Mouse (Mus musculus) liver, embryonic 14.5 days (tissue): Measurements from ENCODE around the gene Ephb4. TPM values are rescaled to one million over a fixed set of nuclear protein-coding genes. Genes with fewer than 3 reads are reported as not detected.

ENCODE experiments used
- ATAC-seq: fragments of 200-750 bp; cut with Nextera tagmentation; 2 replicates; pipeline ENCODE4 v1.8.0; 2017; ENCODE audit warnings: moderate number of reproducible peaks, mild to moderate bottlenecking, moderate library complexity; ENCODE audit not compliant: insufficient read depth
- DNase-seq, 3 experiments: peaks; one replicate each; pipeline ENCODE4 v3.0.0-alpha.2; 2012 to 2013; ENCODE audit warnings: low read depth in 3 of 3, low spot score in 3 of 3
- H3K27ac ChIP-seq: fragments of 300-500 bp; sonication (generic); 2 replicates; pipeline ENCODE4 v1.5.1; 2014; ENCODE audit warnings: moderate library complexity, mild to moderate bottlenecking, control low read depth, inconsistent platforms
- H3K27me3 ChIP-seq: fragments of 300-500 bp; sonication (generic); 2 replicates; pipeline ENCODE4 v1.6.1; 2014; ENCODE audit warnings: mild to moderate bottlenecking, low read length, moderate library complexity; ENCODE audit not compliant: control insufficient read depth, insufficient read depth
- H3K36me3 ChIP-seq: fragments of 300-500 bp; sonication (generic); replicated peaks from 2 replicates; pipeline ENCODE4 v1.6.1; 2014; ENCODE audit warnings: low read depth; ENCODE audit not compliant: control insufficient read depth, insufficient read depth
- H3K4me1 ChIP-seq, 2 experiments: fragments of 200-500 bp in 1 of 2; fragments of 300-500 bp in 1 of 2; sonication (generic) in 1 of 2; replicated peaks; 2 replicates each; pipeline ENCODE4 v1.6.1; 2012 to 2014; ENCODE audit warnings: antibody characterized with exemption in 1 of 2, inconsistent platforms in 1 of 2, low read length in 1 of 2; ENCODE audit not compliant: control insufficient read depth in 2 of 2, insufficient read depth in 2 of 2
- H3K4me2 ChIP-seq: fragments of 300-500 bp; sonication (generic); 2 replicates; pipeline ENCODE4 v1.6.1; 2014; ENCODE audit warnings: low read depth, mild to moderate bottlenecking, control low read depth, moderate library complexity
- H3K4me3 ChIP-seq, 2 experiments: fragments of 200-500 bp in 1 of 2; fragments of 300-500 bp in 1 of 2; sonication (generic) in 1 of 2; 2 replicates each; pipeline ENCODE4 v1.5.1; 2012 to 2014; ENCODE audit warnings: low read depth in 2 of 2, low read length in 2 of 2, mild to moderate bottlenecking in 2 of 2, control low read depth in 1 of 2, inconsistent platforms in 1 of 2, moderate library complexity in 1 of 2; ENCODE audit not compliant: insufficient read depth in 1 of 2
- H3K9ac ChIP-seq: fragments of 300-500 bp; sonication (generic); replicated peaks from 2 replicates; pipeline ENCODE4 v1.6.1; 2014; ENCODE audit warnings: mild to moderate bottlenecking, control low read depth, moderate library complexity
- H3K9me3 ChIP-seq: fragments of 300-500 bp; sonication (generic); 2 replicates; pipeline ENCODE4 v1.6.1; 2016; ENCODE audit warnings: low read length, mixed read lengths; ENCODE audit not compliant: control insufficient read depth
- CTCF ChIP-seq: IDR thresholded peaks from 2 replicates; pipeline ENCODE4 v1.5.1; 2016; ENCODE audit warnings: antibody characterized with exemption, low read depth, control low read depth
- EP300 ChIP-seq: IDR thresholded peaks from 2 replicates; pipeline ENCODE4 v1.6.1; 2016; ENCODE audit warnings: antibody characterized with exemption, low read depth
- WGBS: fragments of 180-500 bp; shearing (Covaris S2); extraction: QIAGEN DNeasy Blood & Tissue Kit; methylation state at CpG from one replicate; pipeline ENCODE4 v1.1.7; 2014; ENCODE audit not compliant: insufficient replicate concordance; 5-methylcytosine and 5-hydroxymethylcytosine counted together
- polyA plus RNA-seq, 2 experiments: library from polyadenylated mRNA; depleted of rRNA in 1 of 2; stranded (reverse) in 1 of 2; unstranded in 1 of 2; fragments of >200 nt; fragmentation: Nextera tagmentation in 1 of 2; extraction: Ambion mirVana in 1 of 2; gene quantifications; 2 replicates each; pipeline versions ENCODE4 v1.2.1 to v1.2.3; 2012 to 2014

Gene Ephb4
- polyA plus RNA-seq, 2 experiments = 5.7 to 7.8 TPM

DNA sequence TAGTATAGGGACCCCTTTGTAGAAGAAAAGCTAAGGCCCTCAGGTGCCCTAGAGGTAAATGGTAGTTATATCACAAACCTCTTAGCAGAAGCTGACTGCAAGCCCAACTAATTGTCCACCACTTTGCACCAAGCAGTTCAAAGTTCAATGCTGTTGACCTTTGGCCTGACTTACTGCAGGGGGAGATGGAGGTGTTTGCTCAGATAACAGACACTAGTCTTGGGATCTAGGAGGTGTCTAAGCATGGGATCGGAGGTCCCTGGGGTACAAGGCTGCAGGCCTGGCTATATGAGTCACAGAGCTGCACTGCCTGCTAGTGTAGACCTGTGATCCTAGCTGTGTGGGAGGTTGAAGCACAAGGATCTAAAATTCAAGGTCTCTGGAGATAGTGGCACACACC lies 31.3 kb upstream of the Ephb4 start:
- DNase-seq = no peak
- Histone ChIP-seq H3K36me3 (no peaks in the 10 kb centered on the region), H3K4me2 (no peak overlapping the region), H3K4me1 (peaks cover 6 to 11% of the 10 kb centered on the region in 2 experiments), H3K9me3 (no peaks in the 10 kb centered on the region), H3K4me3 (no peak overlapping the region), H3K9ac (no peak overlapping the region), H3K27me3 (no peaks in the 10 kb centered on the region), H3K27ac (no peak overlapping the region)
- ATAC-seq = no peak
- TF ChIP-seq EP300 (no peak), CTCF (no peak)
- WGBS = 59% methylated on average over 1 of the region's 1 CpGs

DNA sequence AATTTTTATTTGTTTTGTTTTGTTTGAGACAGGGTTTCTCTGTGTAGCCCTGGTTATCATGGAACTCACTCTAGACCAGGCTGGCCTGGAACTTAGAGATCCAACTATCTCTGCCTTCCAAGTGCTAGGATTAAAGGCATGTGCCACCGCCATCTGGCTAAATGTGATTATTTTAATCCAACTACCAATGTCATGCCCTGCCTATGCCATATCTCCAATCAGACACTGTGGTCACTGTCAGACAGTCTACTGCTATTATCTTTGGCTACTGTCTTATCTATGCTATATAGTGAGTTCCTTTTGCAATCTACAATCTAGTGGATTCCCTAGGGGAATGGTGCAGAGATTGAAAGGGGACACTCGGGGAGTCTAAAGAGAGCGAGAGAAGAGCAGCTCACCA lies 28.9 kb upstream of the Ephb4 start:
- Histone ChIP-seq H3K9ac (no peak overlapping the region), H3K4me1 (peaks cover 4% of the 10 kb centered on the region in 2 experiments; a peak in 3 of 4 replicates), H3K9me3 (no peaks in the 10 kb centered on the region), H3K36me3 (no peaks in the 10 kb centered on the region), H3K27me3 (no peaks in the 10 kb centered on the region), H3K4me2 (no peak overlapping the region), H3K4me3 (no peak overlapping the region), H3K27ac (no peak overlapping the region)
- ATAC-seq = peak; percentile 62; the same call in 1 of the 2 replicates
- no peak for TF ChIP-seq CTCF
- TF ChIP-seq EP300 = peak; percentile 42
- DNase-seq = no peak
- WGBS = 57% methylated on average over 3 of the region's 3 CpGs

DNA sequence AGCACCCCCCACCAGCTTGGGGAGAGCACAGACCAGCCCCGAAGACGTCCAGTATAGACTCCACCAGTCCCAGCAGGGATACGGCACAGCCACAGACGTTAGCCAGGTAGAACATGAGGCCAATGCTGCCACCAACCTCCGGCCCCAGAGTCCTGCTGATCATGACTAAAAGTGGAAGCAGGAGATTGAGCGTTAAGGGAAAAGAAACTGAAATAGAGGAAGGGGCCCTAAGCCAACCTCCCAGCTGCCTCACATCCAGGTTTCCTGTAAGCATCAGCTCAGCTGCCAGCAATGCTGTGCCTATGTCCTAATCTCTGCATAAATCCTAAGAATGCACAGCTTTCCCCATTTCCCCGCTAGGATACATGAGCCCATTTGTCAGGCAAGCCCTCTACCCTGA lies 19.0 kb upstream of the Ephb4 start:
- Histone ChIP-seq H3K4me1 (peaks cover 0 to 4% of the 10 kb centered on the region in 2 experiments; a peak in 1 of 4 replicates), H3K27me3 (no peaks in the 10 kb centered on the region), H3K9ac (no peak overlapping the region), H3K9me3 (no peaks in the 10 kb centered on the region), H3K4me3 (no peak overlapping the region), H3K36me3 (no peaks in the 10 kb centered on the region), H3K4me2 (no peak overlapping the region), H3K27ac (no peak overlapping the region)
- no peak for DNase-seq
- WGBS = 56% methylated on average over 7 of the region's 7 CpGs
- no peak for TF ChIP-seq CTCF
- no peak for TF ChIP-seq EP300
- no peak for ATAC-seq

DNA sequence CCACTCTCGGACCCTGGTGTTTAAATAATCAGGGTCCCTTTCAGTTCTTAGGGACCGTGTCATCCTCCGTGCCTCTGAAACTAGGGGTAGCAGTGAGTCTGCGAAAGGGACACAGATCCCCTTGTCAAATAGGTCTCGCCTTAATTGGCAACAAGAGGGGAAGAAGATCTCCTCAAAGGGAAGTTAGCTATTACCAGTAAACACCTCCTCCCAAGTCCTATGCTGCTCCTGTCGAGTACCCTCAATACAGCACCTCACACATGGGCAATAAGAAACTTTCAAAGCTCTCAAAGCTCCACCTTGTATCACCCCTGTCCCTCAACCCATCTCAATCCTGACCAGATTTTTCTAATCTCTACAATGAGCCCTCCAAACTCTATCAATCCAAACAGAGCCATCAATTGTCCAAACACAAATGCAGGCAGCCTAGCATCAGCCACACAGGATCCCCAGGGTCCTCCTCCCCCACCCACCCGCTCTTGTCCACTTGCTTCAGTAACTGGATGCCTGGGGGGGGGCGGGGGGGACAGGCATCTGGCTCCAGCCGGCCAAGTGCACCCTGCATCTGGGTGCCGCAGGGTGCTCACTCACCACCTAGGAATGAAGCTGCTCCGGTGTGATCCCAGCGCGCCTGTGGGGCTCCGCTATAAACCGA lies 16.9 kb upstream of the Ephb4 start:
- ATAC-seq (no peak; the same call in 1 of the 2 replicates), DNase-seq (no peak)
- Histone ChIP-seq H3K4me3 (peak overlapping the region; percentile 61 to 77), H3K9ac (peak overlapping the region; percentile 9; the same call in 1 of the 2 replicates), H3K4me1 (peaks cover 0 to 14% of the 10 kb centered on the region in 2 experiments; a peak in 1 of 4 replicates), H3K27me3 (no peaks in the 10 kb centered on the region), H3K9me3 (no peaks in the 10 kb centered on the region), H3K36me3 (no peaks in the 10 kb centered on the region), H3K4me2 (peak overlapping the region; percentile 86), H3K27ac (no peak overlapping the region)
- 7% methylated on average over 15 of the region's 15 CpGs for WGBS
- no peak for TF ChIP-seq CTCF
- TF ChIP-seq EP300 = no peak

DNA sequence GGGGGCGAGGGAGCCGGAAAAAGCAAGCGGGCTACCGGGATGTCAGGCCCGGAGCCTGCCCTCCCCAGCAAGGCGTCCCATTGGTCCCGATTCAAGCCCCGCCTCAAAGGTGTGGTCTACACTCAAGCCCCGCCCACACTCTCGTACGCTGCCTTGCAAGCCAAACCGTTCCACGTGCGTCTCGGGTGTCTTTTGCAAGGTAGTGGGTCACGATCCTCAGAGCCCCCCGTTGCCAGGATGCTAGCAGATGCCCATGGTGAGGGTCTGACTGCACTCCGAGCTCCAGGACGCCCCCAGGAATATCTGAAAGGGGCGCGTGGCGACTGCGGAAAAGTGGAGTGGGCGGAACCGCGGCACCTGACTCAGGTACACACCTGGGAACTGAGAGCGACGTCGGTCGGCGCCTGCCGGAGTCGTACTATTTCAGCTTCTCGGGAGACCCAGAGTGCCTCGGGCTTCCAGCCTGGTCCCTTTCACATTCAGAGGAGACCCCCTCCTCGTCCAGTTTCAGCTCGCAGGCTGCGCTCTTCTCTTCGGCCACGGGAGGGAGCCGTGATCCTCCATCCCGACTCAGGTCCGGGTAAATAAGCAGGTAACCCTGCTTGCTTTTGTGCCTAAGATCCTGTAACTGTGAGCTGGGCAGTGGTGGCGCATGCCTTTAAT lies 16.3 kb upstream of the Ephb4 start, which contains the start of gene Slc12a9:
Gene Slc12a9, minus strand, starts transcription at position 86 of the 663 bp plus-strand sequence.
- peak within 1 kb of the TSS; percentile 61 to 77 for H3K4me3 ChIP-seq
- H3K27ac ChIP-seq = no peak within 1 kb of the TSS
- peak within 1 kb of the TSS; percentile 35; the same call in 1 of the 2 replicates for H3K9ac ChIP-seq
- WGBS = under 1% methylated on average over 44 of the region's 44 CpGs
- peak; percentile 82 for ATAC-seq
- no peaks in the 10 kb centered on the region for H3K36me3 ChIP-seq
- no peaks in the 10 kb centered on the region for H3K27me3 ChIP-seq
- TF ChIP-seq CTCF (peak; percentile 85), EP300 (no peak)
- peaks cover 0 to 16% of the 10 kb centered on the region in 2 experiments; a peak in 2 of 4 replicates for H3K4me1 ChIP-seq
- H3K4me2 ChIP-seq = peak within 1 kb of the TSS; percentile 86
- no peaks in the 10 kb centered on the region for H3K9me3 ChIP-seq
- DNase-seq = peak; percentile 76 to 81 (median 78)
